Mouse (Mus musculus) heart, postnatal 10 days (tissue): Measurements from ENCODE around the gene Nasp. TPM values are rescaled to one million over a fixed set of nuclear protein-coding genes. Genes with fewer than 3 reads are reported as not detected.

ENCODE experiments used
- total RNA-seq, 2 experiments: library from RNA; stranded (reverse); gene quantifications; 2 replicates each; pipeline ENCODE4 v1.2.3; 2021

The Nasp gene
- total RNA-seq, 2 experiments from 2014 or later: 46.4 to 53.6 TPM

Other genes with a start within 250 kb of the Nasp start
- gene Mast2, start 163.8 kb downstream of the Nasp start, total RNA-seq: 10 to 100 TPM; 90.2 to 97.5 TPM
- gene Ipp, start 120.4 kb downstream of the Nasp start, total RNA-seq: 10 to 100 TPM; 15.1 to 17.1 TPM
- 10 to 100 TPM; 19.4 to 19.8 TPM for gene Tmem69, start 72.0 kb downstream of the Nasp start, total RNA-seq
- gene Gpbp1l1, start 70.3 kb downstream of the Nasp start, total RNA-seq: 10 to 100 TPM; 67.7 to 72.3 TPM
- gene Ccdc17, start 31.3 kb downstream of the Nasp start, total RNA-seq: 1 to 10 TPM; 2.1 to 3.2 TPM
- gene Akr1a1, start 23.7 kb upstream of the Nasp start, total RNA-seq: 100 to 1,000 TPM; 419 to 457 TPM
- gene Prdx1, start 57.6 kb upstream of the Nasp start, total RNA-seq: 100 to 1,000 TPM; 420 to 430 TPM
- 10 to 100 TPM; 32.8 to 40.0 TPM for gene Mmachc, start 80.5 kb upstream of the Nasp start, total RNA-seq
- 1 to 10 TPM; 8.3 to 9.1 TPM for gene Ccdc163, start 80.6 kb upstream of the Nasp start, total RNA-seq
- gene Tesk2, start 93.0 kb upstream of the Nasp start, total RNA-seq: 1 to 10 TPM; 1.7 to 2.1 TPM
- gene Toe1, start 179.7 kb upstream of the Nasp start, total RNA-seq: 10 to 100 TPM; 13.2 to 13.6 TPM
- 1 to 10 TPM; 1.7 to 1.9 TPM for gene Mutyh, start 179.8 kb upstream of the Nasp start, total RNA-seq
- gene Hpdl, start 193.8 kb upstream of the Nasp start, total RNA-seq: 1 to 10 TPM; 3.5 to 3.8 TPM
- 1 to 10 TPM; 1.5 to 1.6 TPM for gene Zswim5, start 249.4 kb upstream of the Nasp start, total RNA-seq